Mouse (Mus musculus) olfactory bulb, adult 2 months (tissue): ENCODE measurements around the gene Tbc1d2b.

Experiments
- CTCF ChIP-seq: fragments of 200-500 bp; IDR thresholded peaks from 2 replicates; pipeline ENCODE4 v1.5.1; 2012; ENCODE audit warnings: low read depth, mild to moderate bottlenecking, low read length, moderate library complexity; ENCODE audit not compliant: insufficient read depth
- POLR2A ChIP-seq: fragments of 200-500 bp; IDR thresholded peaks from 2 replicates; pipeline ENCODE4 v1.6.1; 2012; ENCODE audit warnings: mild to moderate bottlenecking, low read depth, low read length, moderate library complexity; ENCODE audit not compliant: insufficient read depth

DNA sequence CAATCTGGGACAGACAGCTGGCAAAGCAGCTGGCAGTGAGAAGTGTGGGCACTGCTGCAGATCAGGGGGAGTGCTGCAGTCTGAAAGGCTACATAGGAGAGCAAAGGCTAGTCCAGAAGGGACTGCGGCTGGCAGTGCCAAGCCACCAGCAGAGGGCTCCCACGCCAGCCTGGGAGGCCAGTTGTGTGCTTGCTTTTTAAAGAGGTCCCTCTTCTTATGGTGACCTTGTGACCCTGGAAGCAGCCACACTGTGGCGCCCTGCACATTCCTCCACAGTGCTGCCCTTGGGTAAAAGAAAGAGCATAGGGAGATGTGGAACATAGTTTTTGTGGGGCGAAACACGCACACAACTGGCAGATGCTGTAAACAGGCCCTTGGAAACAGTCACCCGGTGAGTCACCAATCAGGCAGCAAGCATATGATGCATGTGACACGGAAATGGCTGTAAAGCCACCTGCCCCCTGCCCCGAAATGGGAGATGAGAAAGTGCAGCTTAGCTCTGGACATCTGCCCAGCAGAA, 66.1 kb downstream of the Tbc1d2b start:
- TF ChIP-seq CTCF = no peak
- TF ChIP-seq POLR2A = no peak
